Mouse (Mus musculus) cerebellum, adult 18-20 months (tissue): Measurements from ENCODE around the gene Ptprb.

Experiments
- DNase-seq, 2 experiments: peaks; one replicate each; pipeline ENCODE4 v3.0.0; 2021

Ptprb gene

DNA sequence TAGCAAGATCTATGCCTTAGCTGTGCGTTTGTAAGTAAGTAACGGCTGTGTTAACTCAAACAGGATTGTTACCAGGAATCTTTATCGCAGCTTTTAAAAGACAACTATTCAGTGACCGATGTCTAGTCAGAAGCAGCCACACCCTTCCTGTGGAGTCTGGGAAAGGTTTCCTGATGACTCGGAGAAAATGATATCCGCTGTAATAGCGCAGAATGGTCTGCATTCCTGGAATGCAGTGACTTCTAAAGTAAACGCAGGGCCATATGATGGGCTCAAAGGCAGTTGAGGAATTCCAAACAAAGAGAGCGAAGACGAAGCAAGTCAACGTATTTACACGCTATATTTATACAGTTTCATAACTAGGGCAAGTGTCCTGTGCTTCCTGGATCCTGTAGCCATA lies 22.5 kb downstream of the Ptprb start:
- no peak for DNase-seq

DNA sequence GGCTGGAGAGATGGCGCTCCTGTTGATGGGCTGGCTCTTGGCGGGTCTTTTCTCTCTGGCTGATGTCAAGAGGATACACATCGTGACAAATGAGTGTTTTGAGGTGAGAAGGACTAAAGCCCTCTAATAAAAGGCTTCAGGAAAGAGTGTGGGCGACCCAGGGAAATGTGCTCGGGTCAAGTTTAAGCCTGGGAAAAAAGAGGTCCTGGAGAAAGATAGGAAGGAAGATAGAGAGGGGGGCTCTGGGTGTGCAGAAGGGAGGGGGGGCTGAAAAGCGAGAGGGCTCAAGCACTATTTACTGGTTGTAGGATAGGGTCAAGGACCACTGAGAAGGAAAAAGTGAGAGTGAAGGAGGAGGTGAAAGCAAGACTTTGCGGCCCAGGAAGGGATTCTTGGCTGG lies 25.5 kb downstream of the Ptprb start:
- no peak for DNase-seq

DNA sequence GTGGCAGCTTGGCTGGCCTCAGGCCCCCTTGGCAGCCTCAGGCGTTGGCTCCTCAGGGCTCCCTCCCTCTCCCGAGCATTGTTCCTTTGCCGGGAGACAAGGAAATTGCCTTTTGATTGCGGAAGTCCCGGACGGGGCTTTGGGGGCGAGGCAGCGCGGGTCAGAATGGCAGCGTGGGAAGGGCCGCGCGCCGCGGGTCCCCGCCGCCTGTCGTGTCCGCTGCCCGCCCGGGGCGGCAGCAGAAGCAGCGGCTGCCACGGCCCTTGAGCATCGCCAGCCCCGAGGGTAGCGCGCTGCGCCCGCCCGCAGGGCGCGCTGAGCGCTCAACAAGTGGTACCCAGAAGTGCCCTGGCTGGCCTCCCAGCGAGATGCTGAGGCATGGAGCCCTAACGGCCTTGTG lies 25.9 kb downstream of the Ptprb start:
- peak; percentile 9 to 16 for DNase-seq

DNA sequence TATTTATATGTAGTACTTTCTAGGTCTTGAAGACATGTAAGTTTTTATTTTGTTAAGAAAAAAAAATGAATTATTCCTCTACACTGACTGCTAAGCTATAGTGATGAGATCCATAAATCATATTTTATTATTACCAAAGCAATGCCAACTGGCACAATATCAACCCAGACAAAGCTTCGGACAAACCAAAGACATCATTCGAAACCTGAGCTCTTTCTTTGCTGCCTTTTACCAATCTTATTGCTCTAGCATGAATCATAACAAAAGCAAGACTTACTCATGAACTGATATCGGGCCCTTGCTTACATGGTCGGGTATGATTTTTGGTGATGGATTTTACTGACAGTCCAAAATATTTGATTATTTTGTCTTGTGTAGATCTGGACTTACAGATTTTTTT lies 29.0 kb downstream of the Ptprb start:
- DNase-seq = no peak

DNA sequence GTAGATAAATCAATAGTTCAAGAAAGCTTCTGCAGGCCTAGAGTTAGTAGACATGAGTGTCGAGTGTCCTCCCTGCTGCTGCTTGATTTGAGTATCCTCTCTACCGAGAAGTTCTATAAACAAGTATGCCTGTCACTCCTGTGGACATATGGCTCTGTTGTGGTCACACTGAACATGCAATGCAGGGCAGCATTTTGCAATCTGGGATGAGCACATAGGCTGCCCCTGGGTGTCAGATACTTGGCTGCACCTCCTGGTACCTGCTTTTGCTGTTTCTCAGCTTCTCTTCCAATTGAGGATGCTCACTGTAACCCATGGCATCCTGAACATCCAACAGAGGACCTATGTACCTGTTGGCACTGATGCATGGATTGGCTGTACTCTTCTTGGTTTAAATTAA lies 34.1 kb downstream of the Ptprb start:
- no peak for DNase-seq

DNA sequence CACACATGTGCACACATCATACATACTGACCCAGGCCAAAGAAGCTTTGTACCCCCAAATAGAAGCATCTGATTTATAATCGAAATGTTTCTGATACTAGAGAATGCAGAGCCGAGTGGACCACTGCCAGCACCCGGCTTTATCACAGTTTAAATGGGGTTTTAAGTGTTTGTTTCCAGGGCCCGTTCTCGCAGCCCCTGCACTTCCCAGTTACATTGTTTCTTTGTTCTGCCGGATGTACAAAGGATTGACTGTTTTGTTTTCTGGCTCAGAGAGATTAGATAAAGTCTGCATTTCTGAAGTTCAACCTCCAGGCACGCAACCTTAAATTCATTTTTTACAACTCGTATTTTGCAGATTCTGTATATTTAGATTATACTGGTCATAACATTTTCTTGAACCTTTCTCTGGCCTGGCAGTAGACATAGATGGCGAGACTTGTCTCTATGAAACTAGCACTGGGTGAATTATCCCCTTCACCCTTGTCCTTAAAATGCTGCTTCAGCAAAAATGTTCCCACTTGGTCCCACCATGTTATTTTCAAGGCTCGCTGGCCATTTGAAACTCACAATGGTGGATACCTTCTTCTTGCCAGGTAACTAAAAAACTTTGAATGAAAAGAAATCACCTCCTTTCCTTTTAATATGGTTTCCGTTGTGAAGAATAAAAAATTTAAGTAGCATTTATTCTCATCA lies 35.3 kb downstream of the Ptprb start:
- no peak for DNase-seq

DNA sequence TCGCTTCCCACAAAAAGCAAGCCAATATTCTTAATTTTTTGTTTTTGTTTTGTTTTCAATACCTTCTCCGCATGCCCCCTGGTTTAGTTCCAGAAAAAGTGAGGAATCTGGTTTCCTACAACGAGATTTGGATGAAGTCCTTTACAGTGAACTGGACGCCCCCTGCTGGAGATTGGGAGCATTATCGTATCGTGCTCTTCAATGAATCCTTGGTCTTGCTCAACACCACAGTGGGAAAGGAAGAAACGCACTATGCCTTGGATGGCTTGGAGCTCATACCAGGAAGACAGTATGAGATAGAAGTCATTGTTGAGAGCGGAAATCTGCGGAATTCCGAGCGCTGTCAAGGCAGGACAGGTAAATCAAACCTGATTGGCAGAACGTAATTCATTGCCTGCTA lies 43.9 kb downstream of the Ptprb start:
- peak; percentile 74 to 81 for DNase-seq

DNA sequence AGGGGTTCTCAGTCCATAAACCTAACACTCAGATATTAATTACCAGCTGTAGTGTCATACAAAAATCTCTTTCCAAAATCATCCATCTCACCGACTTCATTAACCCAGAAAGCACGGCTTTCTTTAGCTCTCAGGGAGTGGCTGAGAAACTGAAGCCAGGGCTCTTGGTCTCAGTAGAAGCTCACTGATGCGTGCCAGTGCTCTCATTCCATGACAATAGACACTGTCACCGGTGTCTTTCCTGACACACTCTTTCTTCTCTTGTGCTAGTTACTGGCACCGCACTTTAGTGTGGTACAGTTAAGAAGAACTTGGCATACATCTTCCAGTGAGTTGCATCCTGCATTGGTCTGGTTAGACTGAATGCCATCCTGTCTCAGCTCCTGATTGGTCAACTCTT lies 53.8 kb downstream of the Ptprb start:
- no peak for DNase-seq

DNA sequence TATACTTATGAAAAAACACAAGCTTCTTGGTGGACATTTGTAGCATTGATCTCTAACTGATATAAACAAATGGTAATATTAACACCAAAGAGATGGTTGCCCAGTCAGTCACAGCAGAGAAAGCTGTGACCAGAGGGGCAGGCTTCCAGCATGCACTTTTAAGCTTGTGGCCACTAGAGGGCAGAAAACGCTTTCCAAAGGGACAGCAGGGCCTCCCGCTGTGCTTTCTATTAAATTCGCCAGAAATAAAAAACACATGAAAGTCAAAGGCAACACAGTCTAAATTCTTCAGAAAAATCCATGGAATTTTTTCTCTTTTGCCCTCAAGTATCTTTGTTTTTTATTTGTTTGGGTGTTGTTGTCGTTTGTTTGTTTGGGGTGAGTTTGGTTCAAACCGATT lies 55.1 kb downstream of the Ptprb start:
- peak; percentile 86 to 87 for DNase-seq

DNA sequence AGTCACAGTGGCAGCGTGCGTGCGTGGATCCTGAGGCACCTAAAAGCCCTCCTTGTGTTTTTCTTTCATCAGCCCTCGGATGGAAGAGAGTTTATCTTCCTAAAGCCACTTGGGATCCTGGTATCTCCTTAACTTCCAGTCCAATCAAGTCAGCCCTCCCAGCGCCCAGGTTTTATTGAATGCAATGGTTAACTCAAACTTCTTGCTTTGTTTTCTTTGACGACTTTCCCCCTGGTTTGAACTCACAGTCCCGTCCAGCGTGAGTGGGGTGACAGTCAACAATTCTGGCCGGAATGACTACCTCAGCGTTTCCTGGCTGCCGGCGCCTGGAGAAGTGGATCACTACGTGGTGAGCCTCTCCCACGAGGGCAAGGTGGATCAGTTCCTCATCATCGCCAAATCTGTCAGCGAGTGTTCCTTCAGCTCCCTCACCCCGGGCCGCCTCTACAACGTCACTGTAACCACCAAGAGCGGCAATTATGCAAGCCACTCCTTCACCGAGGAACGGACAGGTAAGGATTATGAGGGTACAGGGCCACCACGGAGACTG lies 55.7 kb downstream of the Ptprb start:
- peak; percentile 21 to 33 for DNase-seq

DNA sequence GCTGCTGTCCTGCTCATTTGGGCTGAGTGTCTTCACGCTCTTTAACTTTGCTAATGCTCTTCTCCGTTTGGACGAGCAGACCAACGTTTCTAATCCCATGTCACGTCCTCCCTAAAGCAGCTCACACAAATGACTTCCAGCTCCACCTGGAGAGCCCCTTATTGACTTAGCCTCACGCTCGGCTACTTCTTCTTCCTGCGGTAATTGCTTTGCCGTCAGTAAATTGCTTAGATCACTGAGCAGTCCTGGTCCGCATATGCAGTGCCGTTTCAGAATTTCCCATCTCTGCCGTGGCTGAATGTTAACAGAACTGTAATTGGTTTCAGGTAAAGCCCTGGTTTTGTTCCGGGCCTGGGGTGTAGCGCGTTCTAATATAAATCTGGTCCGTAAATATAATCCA lies 58.3 kb downstream of the Ptprb start:
- DNase-seq = no peak

DNA sequence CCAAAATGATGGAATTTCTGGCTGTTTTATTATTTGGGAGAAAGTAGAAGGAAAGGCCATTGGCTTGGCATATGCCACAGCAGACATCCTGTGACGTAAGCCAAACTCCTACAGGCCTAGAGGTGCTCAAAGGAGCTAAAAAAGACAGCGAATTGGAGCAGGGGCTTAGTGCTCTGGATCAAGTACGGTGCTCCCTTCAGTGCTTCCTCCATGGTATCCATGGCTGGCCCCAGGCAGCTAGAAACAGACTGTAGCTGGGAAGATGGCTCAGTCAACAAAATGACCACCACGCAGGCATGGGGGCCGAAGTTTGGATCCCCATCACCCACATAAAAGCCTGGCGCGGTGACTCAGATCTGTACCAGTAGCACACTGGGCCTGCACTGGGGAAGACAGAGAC lies 58.8 kb downstream of the Ptprb start:
- DNase-seq = no peak

DNA sequence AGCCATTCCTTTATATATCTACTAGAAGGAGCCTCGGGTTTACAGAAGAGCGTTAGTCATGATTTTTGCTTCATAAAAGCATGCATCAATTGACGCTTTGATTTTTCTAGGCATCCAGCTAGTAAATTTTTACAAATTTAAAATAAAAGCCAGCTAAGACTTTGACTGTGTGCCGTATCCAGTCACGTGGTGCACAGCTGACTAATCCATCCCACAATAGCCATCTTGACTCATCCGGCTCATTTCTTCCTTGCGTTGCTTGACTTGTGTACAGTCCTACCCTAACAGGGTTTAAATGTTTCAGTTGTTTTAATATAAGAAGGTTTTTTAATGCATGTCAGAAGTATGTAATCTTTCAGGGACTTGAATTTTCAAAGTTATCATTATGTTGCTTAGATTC lies 60.0 kb downstream of the Ptprb start:
- DNase-seq = no peak

DNA sequence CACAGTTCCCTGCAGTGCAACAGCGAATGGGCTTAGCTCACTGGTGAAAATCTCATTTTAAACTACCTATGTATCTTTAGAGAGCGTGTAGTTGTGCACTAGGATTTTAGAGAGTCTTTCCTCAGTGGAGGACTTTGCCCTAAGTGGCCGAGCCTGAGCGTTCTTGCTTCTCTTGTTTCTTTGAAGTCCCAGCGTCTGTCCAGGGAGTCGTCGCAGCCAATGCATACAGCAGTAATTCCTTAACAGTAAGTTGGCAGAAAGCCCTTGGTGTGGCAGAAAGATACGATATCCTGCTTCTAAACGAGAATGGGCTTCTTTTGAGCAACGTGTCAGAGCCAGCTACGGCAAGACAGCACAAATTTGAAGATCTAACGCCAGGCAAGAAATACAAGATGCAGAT lies 65.9 kb downstream of the Ptprb start:
- no peak for DNase-seq

DNA sequence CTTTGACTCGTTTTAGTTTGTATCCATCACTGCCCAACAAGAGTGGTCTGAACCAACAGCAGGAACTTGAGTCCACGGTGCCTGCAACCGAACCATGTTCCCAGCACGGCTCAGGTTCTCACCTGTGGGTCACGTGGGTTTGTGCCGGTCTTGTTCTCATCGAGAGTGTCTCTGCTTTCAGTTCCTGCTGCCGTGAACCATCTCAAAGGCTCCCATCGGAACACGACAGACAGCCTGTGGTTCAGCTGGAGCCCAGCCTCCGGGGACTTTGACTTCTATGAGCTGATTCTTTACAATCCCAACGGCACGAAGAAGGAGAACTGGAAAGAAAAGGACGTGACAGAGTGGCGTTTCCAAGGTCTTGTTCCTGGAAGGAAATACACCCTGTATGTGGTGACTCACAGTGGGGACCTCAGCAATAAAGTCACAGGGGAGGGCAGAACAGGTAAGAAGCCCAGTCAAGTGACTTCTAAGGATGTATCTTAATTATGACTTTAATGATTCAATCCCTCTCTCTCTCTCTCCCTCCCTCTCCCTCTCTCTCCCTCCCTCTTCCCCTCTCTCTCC lies 71.4 kb downstream of the Ptprb start:
- DNase-seq = no peak

DNA sequence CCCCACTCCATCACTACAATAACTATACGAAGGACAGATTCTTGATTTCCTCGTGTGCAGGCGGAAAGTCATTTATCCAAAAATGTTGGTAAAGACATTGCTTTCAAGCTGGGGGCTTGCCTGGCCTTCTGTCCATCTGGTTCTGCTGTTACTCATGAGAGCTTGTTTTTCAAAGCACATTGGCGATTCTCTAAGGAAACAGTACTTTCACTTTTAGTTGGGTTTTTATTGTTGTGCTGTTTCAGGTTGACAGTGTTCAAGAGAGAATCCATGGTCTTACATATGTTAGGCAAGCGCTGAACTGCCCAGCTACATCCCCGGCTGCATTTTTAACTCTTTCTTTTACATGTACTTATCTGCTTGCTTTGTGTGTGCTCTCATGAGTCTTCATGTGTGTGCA lies 73.7 kb downstream of the Ptprb start:
- DNase-seq = no peak

DNA sequence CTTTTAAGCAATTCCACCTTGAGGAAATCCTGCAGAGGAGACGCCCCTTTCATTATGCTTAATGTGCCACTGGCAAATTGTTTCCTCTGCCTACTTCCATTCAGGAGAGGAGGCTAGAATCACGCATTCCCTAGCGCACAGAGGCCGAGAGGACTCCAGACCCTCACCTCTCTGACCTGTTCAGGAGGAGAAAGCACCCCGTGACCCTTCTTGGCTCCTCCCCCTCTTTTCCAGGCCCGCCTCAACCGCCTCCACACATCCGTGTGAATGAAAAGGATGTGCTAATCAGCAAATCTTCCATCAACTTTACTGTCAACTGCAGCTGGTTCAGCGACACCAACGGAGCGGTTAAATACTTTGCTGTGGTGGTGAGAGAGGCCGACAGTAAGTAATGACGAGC lies 75.2 kb downstream of the Ptprb start:
- DNase-seq = no peak

DNA sequence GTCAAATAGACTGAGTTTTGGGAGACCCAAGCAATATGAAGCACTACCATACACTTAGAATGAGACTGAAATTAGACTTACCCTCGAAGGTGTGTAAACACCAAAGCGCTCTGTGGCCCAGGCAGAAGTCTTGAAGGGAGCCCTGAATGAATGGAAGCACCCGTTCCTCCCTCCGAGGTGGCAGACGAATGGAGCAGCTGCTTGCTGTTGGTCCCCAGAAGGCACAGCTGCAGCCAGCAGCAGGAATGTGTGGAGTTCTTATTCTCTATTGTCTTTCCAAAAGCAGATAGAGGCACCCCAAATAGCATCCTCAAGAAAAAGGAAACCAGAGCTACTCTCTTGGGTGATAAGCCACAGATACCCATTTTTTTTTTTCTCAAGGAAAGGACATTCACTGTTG lies 79.0 kb downstream of the Ptprb start:
- no peak for DNase-seq

DNA sequence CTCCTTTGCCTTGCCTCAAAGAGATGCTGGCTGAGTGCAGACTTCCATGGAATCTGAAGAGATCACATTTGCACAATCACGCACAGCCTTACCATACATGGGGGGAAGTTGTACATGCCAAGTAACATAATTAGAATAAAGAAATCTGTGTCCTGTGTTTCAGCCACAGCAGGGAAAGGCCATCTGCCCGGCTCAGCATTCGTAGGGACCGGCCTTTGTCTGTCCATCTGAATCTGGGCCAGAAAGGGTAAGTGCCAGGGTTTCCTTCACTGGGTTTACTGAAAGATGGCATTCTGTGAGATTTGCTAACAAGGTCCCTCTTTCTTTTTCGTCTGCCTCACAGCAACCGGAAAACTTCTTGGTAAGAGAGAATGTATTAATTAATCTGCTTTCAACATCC lies 86.9 kb downstream of the Ptprb start:
- DNase-seq = peak; percentile 85 to 93

DNA sequence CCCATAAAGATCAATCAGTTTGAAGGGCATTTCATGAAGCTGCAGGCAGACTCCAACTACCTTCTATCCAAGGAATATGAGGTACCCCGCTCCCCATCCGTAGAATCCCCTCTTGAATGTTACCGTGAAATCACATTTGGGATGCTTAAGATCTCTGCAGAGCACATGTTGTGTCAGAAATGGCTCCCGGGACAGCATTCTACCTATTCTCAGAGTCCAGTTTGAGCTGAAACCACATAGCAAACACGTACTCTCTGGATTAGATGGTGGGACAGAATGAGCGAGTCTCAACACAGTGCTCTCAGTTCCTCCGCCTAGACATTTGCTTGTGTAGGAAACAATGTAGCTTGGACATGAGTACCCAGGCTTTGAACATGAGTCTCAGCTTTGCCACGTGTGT lies 87.3 kb downstream of the Ptprb start:
- DNase-seq = peak in 1 of 2 experiments; percentile 39

DNA sequence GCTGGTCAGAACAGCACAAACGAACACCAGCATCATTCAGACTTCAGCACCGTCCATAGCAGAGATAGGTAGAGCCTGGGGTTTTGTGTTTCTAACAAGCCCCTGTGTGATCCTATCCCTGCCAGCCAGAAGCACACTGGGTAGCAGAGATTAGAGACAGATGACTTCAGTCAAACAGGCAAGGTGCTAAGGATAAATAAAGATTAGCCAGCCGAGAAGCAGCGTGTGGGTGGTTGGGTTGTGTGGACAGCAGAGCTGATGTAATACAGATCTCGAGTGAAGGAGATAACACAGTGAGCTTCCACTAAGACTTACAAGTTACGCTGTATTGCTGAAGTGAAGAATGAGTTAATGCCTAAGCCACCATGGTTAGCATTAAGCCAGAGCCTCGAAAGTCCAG lies 89.4 kb downstream of the Ptprb start:
- no peak for DNase-seq

DNA sequence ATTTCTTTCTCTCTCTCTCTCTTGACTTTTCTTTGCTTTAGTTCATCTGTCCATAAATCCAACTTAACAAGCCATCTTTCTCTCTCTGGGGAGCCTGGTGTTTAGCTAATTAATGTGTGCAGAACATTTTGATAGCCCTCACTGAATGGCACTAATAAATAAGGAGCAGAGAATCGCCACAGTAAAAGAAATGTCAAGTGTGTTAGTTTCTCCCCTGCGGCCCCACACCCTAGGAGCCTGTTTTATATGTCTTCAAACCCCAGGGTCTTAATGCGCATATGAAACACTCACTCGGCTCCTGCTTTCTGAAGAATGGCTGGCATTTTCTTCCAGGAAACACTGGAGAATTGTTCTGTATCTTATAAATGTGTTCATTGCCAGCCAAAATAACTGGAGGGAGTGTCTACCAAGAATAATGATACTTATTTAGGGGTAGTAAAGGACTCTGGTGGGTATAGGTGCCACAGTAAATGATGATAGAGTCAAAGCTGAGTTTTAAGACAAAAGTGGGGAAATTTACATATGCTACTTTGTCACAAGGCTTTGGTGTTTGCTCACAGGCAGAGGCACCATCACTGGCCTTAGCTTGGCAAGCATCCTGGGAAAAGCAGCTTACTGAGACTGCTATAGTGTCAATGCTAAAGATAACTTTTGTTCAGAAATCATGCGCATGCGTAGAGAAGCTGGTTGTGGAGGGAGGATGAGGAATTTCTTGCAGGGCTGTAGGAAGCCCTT lies 95.8 kb downstream of the Ptprb start:
- DNase-seq = no peak

DNA sequence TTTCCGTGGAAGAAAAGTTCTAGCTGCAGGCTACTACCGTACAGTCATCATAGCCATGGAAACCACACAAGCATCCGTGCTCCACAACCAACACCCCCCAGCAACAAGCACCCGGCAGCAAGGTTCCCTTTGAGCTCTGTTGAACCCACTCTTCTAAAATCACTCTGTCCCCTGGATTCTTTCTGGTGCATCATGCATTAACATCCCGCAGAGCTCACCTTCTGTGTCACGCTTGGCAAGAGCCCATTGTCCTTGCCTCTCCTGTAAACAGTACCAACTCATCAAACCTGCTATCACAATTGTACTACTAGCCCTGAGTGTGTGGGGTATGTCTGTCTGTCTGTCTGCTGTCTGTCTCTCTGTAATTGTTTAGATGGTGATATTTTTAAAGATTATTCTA lies 98.8 kb downstream of the Ptprb start:
- peak; percentile 76 to 82 for DNase-seq

DNA sequence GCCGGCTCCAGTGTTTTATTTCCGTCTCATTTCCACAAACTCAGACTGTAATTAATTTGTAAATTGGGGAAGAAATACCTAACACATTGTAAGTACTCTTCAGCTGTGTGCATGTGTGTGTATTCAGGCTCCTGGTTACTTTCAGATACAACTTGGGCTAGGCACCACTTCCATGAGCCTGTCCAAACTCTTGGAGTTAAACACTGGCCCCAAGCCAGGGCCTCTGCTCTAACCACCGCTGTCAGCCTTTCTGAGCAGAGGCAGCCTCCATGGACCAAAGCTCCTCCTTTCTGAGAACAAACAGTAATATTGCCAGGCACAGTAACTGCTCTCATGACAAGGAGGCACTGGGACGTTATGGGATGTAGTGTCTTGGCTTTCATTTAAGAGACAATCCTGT lies 101.5 kb downstream of the Ptprb start:
- DNase-seq = no peak
